17 mouse cellular contexts compared by ENCODE assay signal in genomic region chr17:47055121-47055520, GRCm38 (mm10). TPM values are rescaled to one million over a fixed set of nuclear protein-coding genes. Genes with fewer than 3 reads are reported as not detected.
A peak's percentile ranks its signal among the peaks of the same experiment; 100 is the strongest.
DNase-seq lines count a peak whose midpoint lies in the region; ATAC-seq and TF ChIP-seq lines count a peak whose summit lies in the region.
"Had no signal": no experiment of that assay in that cellular context is flagged by ENCODE, and none has a peak within 500 bp of the region (broad histone marks: within the 10 kb centered on the region; RNA-seq: fewer than 3 reads in every experiment).

No protein-coding gene starts in this region.

- whole genome bisulfite sequencing in heart, embryonic 14.5 days, result 78% methylated on average over 7 of the region's 7 CpGs
- 71% methylated on average over 7 of the region's 7 CpGs for WGBS in embryonic facial prominence, embryonic 14.5 days

- H3K36me3 ChIP-seq in heart, embryonic 14.5 days (ENCODE audit: control insufficient read depth, insufficient read depth, low read length), result no peaks in the 10 kb centered on the region
- H3K36me3 ChIP-seq in embryonic facial prominence, embryonic 14.5 days (ENCODE audit: control insufficient read depth, insufficient read depth, low read length), result no peaks in the 10 kb centered on the region
- H3K36me3 ChIP-seq: G1E; limb, embryonic 13.5 days had no signal

- H3K4me1 ChIP-seq in heart, embryonic 14.5 days (ENCODE audit: control insufficient read depth in 2 of 2, insufficient read depth in 2 of 2, low read length in 2 of 2), result peaks cover 6 to 10% of the 10 kb centered on the region in 2 experiments
- H3K4me1 ChIP-seq in embryonic facial prominence, embryonic 14.5 days (ENCODE audit: control insufficient read depth, insufficient read depth, low read length), result peaks cover 7% of the 10 kb centered on the region; the same call in 1 of the 2 replicates
- H3K4me1 ChIP-seq: limb, embryonic 13.5 days had no signal

- H3K9me3 ChIP-seq in heart, embryonic 14.5 days (ENCODE audit: control insufficient read depth, low read length), result peaks cover 6% of the 10 kb centered on the region; the same call in 1 of the 2 replicates
- peaks cover 8% of the 10 kb centered on the region; the same call in 1 of the 2 replicates for H3K9me3 ChIP-seq in embryonic facial prominence, embryonic 14.5 days (ENCODE audit: control insufficient read depth, low read length)

- no peak overlapping the region for H3K4me2 ChIP-seq in heart, embryonic 14.5 days (ENCODE audit: low read length)
- H3K4me2 ChIP-seq in embryonic facial prominence, embryonic 14.5 days (ENCODE audit: low read depth, low read length), result no peak overlapping the region
- H3K4me2 ChIP-seq: hindbrain, embryonic 14.5 days; limb, embryonic 13.5 days; midbrain, embryonic 11.5 days had no signal

- no peak overlapping the region for H3K4me3 ChIP-seq in heart, embryonic 14.5 days (ENCODE audit: control insufficient read depth in 1 of 2, insufficient read depth in 1 of 2, low read depth in 1 of 2, low read length in 2 of 2)
- H3K4me3 ChIP-seq in layer of hippocampus, adult 2 months, result no peak overlapping the region
- no peak overlapping the region for H3K4me3 ChIP-seq in embryonic facial prominence, embryonic 14.5 days (ENCODE audit: low read depth, low read length)
- H3K4me3 ChIP-seq: erythroblast, embryonic 14.5 days; limb, embryonic 13.5 days had no signal

- H3K27ac ChIP-seq in heart, embryonic 14.5 days (replicated peaks in 1 of 2; ENCODE audit: control insufficient read depth in 1 of 2, insufficient read depth in 1 of 2, low read depth in 2 of 2, low read length in 2 of 2), result peak overlapping the region; percentile 17 to 54; a peak in 3 of 4 replicates
- H3K27ac ChIP-seq in layer of hippocampus, adult 2 months, result peak overlapping the region; percentile 11; the same call in 1 of the 2 replicates
- peak overlapping the region; percentile 44 for H3K27ac ChIP-seq in embryonic facial prominence, embryonic 14.5 days (replicated peaks; ENCODE audit: low read depth, low read length)
- H3K27ac ChIP-seq: hindbrain, embryonic 14.5 days; limb, embryonic 13.5 days had no signal

- DNase-seq in heart, postnatal 10 days, result no peak
- DNase-seq in layer of hippocampus, adult 2 months (ENCODE audit: low spot score in 2 of 2), result no peak
- DNase-seq in layer of hippocampus, adult 9-11 months, result no peak
- DNase-seq in embryonic facial prominence, embryonic 14.5 days (ENCODE audit: low spot score), result no peak
- peak; percentile 32 for DNase-seq in lung, postnatal 25 days (ENCODE audit: low spot score)
- no peak for DNase-seq in urinary bladder, postnatal 25 days (ENCODE audit: low spot score)
- DNase-seq: adrenal gland, adult 2 months; cerebellum, adult 18-20 months; gastrocnemius, postnatal 14 days; retina, postnatal 1 day had no signal

- H3K27me3 ChIP-seq in heart, embryonic 14.5 days (ENCODE audit: control insufficient read depth, insufficient read depth, low read length), result no peaks in the 10 kb centered on the region
- no peaks in the 10 kb centered on the region for H3K27me3 ChIP-seq in embryonic facial prominence, embryonic 14.5 days (replicated peaks; ENCODE audit: control insufficient read depth, insufficient read depth, low read length)
- H3K27me3 ChIP-seq: limb, embryonic 13.5 days had no signal

- peak; percentile 37; the same call in 1 of the 2 replicates for ATAC-seq in heart, embryonic 14.5 days (ENCODE audit: insufficient number of reproducible peaks, insufficient read depth, low FRiP score, low read depth)
- no peak for ATAC-seq in embryonic facial prominence, embryonic 14.5 days (ENCODE audit: low read depth)
- ATAC-seq: intestine, postnatal 0 days had no signal

- peak overlapping the region; percentile 25; the same call in 1 of the 2 replicates for H3K9ac ChIP-seq in heart, embryonic 14.5 days (ENCODE audit: low read length)
- no peak overlapping the region for H3K9ac ChIP-seq in embryonic facial prominence, embryonic 14.5 days (ENCODE audit: low read depth, low read length)
- H3K9ac ChIP-seq: hindbrain, embryonic 14.5 days; limb, embryonic 13.5 days had no signal

- TF ChIP-seq CTCF in layer of hippocampus, adult 2 months (conservative IDR thresholded peaks at IDR 0.05), result no peak

- intact Hi-C loops in heart, postnatal 10 days (cut with DNase I), result no loop called here

RNA-seq across cellular contexts. Expression of gene Ubr2, which starts 44.8 kb away (rescaled TPM):
- polyA plus RNA-seq in heart, embryonic 14.5 days (2014; fragmentation: Nextera tagmentation; extraction: Ambion mirVana), result 21.6 and 26.2 TPM in 2 replicates
- 10 to 100 TPM; 55.6 to 64.8 TPM for total RNA-seq in heart, postnatal 10 days (2021)
- 10 to 100 TPM; 61.0 to 63.7 TPM for total RNA-seq in layer of hippocampus, adult 2 months (2021)
- polyA plus RNA-seq in embryonic facial prominence, embryonic 14.5 days (2014; fragmentation: Nextera tagmentation; extraction: Ambion mirVana), result 21.9 and 23.8 TPM in 2 replicates
